26 mouse cellular contexts compared by ENCODE assay signal in genomic region chr1:158827931-158828330, GRCm38 (mm10).
"Had no signal": no experiment of that assay in that cellular context is flagged by ENCODE, and none has a peak within 500 bp of the region (broad histone marks: within the 10 kb centered on the region; RNA-seq: fewer than 3 reads in every experiment).

No protein-coding gene starts in this region.

- H3K9me3 ChIP-seq: heart, embryonic 13.5 days; heart, embryonic 15.5 days; intestine, embryonic 15.5 days; limb, embryonic 10.5 days; limb, embryonic 12.5 days; liver, embryonic 13.5 days; liver, embryonic 15.5 days had no signal

- H3K4me3 ChIP-seq: heart, adult 2 months; heart, embryonic 13.5 days; heart, embryonic 15.5 days; intestine, embryonic 15.5 days; layer of hippocampus, adult 2 months; left cerebral cortex, adult 2 months; limb, embryonic 10.5 days; limb, embryonic 12.5 days; liver, embryonic 13.5 days; liver, embryonic 15.5 days had no signal

- ATAC-seq: hindbrain, embryonic 16.5 days; inflammation-experienced regulatory T-cells, adult 6 months; intestine, embryonic 15.5 days; intestine, postnatal 0 days had no signal

- H3K4me2 ChIP-seq: heart, embryonic 11.5 days; heart, embryonic 13.5 days; heart, embryonic 15.5 days; hindbrain, embryonic 14.5 days; intestine, embryonic 15.5 days; limb, embryonic 12.5 days; liver, embryonic 11.5 days; liver, embryonic 13.5 days; liver, embryonic 15.5 days had no signal

- H3K27me3 ChIP-seq: heart, embryonic 13.5 days; heart, embryonic 15.5 days; intestine, embryonic 15.5 days; limb, embryonic 12.5 days; liver, embryonic 13.5 days; liver, embryonic 15.5 days had no signal

- H3K4me1 ChIP-seq: heart, embryonic 13.5 days; heart, embryonic 15.5 days; intestine, embryonic 15.5 days; limb, embryonic 10.5 days; limb, embryonic 12.5 days; liver, embryonic 13.5 days; liver, embryonic 15.5 days had no signal

- H3K27ac ChIP-seq: heart, adult 2 months; heart, embryonic 13.5 days; heart, embryonic 15.5 days; hindbrain, embryonic 14.5 days; intestine, embryonic 15.5 days; layer of hippocampus, adult 2 months; left cerebral cortex, adult 2 months; limb, embryonic 10.5 days; limb, embryonic 12.5 days; liver, embryonic 13.5 days; liver, embryonic 15.5 days had no signal

- H3K9ac ChIP-seq: heart, embryonic 13.5 days; heart, embryonic 15.5 days; hindbrain, embryonic 14.5 days; intestine, embryonic 15.5 days; limb, embryonic 12.5 days; liver, embryonic 13.5 days; liver, embryonic 15.5 days had no signal

- H3K36me3 ChIP-seq: heart, embryonic 13.5 days; heart, embryonic 15.5 days; intestine, embryonic 15.5 days; limb, embryonic 10.5 days; limb, embryonic 12.5 days; liver, embryonic 13.5 days; liver, embryonic 15.5 days had no signal

- DNase-seq: gastrocnemius, postnatal 14 days; gastrocnemius, postnatal 36 days; heart, adult 2 months; heart, postnatal 14 days; heart, postnatal 36 days; kidney, adult 18-20 months; kidney, adult 8-10 months; kidney, postnatal 10 days; kidney, postnatal 25 days; kidney, postnatal 4 days; liver; liver, embryonic 13.5 days had no signal
